Mouse (Mus musculus): ENCODE measurements at regions not wholly inside any gene's neighbourhood (a gene's known extent, or its start where the extent isn't known, plus 50 kb on each side); places are given as distances from the start of the nearest gene placed in this dataset.
"Not testable (repeated sequence)": the region's sequence is repeated elsewhere in the genome, so short reads cannot be mapped to it uniquely, and the experiment has no call there.

DNA sequence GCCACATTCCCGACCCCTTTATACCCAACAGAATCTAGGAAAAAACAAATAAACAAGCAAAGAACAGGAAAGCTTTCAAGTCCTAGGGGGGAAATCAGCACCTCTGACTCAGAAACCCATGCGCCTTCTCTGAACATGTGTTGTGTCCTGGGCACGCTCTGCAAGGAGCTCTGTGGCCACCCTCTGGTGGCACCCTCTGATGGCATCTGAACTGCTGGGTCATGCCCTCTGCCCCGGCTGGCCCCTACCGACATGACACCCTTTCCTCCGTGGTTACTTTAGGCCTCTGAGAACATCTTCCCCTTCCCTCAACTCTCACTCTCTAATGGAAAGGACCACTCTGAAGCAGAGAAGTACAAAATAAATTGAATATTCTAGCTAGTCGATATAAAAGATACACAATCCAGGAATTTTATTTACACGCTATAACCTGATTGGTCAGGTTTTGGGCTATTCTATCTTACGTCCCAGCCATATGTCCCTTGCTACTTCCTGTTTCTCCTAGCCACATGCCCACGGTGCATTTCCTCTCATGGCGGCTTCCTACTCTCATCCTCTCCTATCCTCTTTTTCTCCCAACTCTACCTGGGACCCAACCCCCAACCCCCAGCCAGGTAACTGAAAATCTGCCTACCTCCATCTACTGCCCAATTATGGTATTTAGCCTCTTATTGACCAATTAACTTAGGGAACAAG is 248.5 kb downstream of the Setd4 start:
- DNase-seq (ENCODE audit: extremely low spot score in 1 of 2, low spot score in 1 of 2), result no peak

DNA sequence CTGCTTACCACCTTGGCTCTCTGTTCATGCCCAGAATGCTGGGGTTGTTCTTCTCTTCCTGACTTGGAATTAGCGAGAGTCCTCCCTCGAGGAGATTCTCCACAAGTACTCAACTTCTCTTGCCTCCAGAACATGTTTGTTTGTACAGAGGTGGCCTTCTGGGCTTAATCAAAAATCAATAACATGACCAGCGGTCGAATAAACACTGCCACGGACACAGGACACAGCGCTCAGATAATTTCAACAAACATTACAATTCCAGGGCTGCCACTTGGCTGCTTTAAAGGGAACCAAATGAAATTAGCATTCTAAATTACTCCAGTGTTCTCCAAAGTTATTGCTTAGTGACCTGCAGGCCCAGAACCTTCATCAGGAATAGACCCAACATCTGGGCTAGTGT is 249.9 kb downstream of the Setd4 start:
- no peak for DNase-seq (ENCODE audit: extremely low spot score in 1 of 2, low spot score in 1 of 2)

DNA sequence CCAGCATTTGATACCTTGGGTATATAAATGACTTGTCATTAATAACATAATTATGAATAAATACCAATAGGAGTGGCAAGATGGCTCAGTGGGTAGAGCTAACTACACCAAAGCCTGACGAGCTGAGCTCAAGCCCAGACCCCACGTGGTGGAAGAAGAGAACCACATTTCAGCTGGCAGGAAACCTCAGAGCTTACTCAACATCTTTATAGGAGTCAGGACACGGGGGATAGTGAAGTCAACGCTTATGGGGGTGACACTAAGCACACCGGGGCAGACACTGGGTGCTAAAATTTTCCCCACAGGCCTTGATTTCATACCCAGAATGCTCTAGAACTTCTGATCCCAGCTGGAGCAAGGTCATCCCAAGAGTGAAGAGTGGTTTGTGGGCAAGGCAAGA is 259.3 kb downstream of the Setd4 start:
- no peak for DNase-seq (ENCODE audit: extremely low spot score in 1 of 2, low spot score in 1 of 2)

DNA sequence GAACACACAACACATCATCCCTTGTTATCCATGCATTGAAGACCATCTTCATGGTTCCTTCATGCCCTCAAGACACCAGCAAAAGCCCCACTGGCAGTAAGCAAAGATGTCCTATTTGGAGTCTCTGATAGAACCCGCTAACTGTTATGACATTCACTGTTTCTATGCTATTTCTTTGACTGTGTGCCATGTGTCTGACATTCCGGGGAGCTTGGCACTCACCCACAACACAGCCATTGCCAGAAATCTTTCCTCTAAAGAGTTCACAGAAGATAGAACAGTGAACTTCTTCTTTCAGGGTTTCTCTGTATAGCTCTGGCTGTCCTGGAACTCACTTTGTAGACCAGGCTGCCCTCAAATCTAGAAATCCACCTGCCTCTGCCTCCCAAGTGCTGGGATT is 261.2 kb downstream of the Setd4 start:
- peak in 1 of 2 experiments; percentile 40 for DNase-seq (ENCODE audit: extremely low spot score in 1 of 2, low spot score in 1 of 2)

DNA sequence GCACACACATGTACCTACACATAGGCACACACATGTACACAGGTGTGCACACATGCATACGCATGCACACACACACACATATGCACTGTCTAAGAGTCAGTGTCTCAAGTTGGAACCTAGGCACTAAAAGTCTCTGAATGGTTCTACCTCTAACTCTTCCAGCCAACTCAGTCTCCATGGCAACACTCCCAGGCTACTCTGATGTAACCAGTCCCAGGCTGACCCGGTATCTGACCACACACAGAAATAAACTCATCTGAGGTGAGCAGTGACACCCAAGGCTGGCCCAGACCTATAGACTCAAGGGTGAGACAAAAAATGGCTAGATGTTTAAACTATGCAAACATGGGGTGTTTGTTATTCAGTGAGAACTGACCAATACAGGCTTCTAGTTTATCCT is 262.1 kb downstream of the Setd4 start:
- DNase-seq (ENCODE audit: extremely low spot score in 1 of 2, low spot score in 1 of 2), result no peak

DNA sequence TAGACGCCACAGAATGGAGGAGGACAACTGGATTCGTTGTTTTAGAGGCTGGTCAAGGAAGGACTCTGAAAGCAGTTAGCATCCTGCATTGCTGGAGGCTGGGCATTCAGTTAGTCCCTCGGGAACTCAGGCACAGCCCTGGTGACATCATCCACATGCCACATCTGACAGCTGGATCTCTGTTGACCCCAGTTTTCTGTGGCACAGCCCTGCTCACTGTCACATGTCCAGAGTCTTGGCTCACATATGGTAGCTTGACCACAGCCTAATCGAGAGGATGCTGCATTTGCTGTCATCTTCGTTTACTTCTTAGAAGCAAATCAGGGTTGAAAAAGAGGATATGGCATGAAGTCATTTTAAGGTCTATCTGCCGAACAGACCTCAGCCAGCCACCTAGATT is 265.1 kb downstream of the Setd4 start:
- no peak for DNase-seq (ENCODE audit: extremely low spot score in 1 of 2, low spot score in 1 of 2)

DNA sequence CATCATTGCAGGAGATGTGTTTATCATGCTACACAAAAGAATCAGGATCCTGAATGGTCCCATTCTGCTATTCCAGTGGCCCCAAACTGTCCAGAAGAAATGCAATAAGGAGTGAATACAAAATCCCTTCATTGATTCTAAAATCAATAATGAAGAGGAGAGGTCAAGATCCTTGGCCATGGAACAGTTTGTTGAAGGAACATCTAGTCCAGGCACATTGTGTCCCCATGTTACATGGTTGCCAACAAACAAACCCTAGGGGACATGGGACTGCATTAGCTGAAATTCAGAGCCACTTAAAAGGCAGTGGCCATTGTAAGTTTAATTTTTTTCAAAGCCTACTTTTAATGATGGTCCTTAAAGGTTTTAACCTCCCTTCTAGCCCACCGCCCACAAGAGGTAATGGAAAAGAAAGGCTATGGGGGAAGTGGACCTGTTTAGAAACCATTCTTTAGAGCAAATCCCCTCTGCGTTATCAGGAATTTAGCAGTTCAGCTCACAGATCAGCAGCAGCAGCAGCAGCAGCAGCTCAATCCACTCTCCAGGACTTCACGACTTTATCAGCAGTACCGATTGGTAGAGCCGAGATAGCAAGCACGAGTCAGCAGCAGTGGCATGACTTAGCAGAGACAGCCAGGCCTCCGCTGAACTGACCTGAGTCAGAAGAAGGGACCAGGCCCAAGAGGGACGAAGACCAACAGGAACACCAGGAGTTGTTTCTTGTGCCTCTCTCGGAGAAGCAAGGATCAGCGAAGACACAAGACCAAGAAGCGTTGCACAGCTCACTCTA is 268.3 kb downstream of the Setd4 start:
- no peak for DNase-seq (ENCODE audit: extremely low spot score in 1 of 2, low spot score in 1 of 2)

DNA sequence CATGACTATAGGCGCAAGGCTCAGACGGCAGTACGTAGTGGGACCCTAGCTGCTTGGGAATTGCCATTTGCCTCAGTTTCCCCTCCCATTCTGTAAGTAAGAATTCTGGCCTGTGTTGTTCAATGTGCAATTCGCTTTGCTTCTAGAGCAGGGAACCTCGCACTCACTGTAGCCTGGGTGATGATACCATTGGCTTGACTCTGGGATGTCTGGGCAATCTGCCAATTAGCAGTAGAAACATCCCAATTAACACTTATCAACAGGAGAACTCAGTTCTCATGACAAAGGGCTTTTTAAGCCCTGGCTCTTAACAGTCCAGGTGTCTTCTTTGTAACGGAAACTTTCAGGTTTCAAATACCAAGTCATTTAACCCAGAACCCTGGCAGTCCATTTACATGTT is 270.2 kb downstream of the Setd4 start:
- no peak for DNase-seq (ENCODE audit: extremely low spot score in 1 of 2, low spot score in 1 of 2)

DNA sequence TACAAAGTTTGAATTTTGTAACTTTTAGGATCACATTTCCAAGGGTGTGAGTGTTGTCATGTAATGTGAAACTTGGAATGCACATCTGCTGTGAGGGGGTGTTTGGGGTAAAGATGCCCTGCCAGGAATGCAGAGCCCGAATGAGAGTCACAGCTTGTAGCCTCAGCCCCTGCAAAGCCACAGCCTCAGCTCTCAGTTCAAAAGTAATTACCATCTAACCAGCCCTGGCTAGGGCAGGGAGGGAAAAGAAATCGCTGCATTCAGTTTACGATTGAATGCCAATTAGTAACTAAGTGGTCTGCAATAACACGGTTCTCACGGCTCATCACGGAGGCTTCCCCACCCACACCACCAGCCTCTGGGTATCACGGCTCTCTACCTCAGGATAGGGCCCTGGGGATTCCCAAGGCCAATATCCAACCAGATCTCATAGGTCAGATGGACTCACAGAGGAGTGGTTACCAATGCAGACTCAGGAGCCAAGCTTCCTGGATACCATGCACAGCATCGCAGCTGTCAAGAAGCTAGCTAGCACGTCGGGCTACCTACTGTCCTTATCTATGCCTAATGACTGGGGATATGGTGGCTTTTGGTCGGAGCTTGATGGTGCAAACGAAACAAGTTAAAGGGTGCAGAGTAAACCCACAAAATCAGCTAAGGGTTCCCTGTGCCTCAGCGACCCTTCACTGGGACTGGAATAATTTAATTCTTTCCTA is 275.0 kb downstream of the Setd4 start:
- DNase-seq (ENCODE audit: extremely low spot score in 1 of 2, low spot score in 1 of 2), result peak in 1 of 2 experiments; percentile 13

DNA sequence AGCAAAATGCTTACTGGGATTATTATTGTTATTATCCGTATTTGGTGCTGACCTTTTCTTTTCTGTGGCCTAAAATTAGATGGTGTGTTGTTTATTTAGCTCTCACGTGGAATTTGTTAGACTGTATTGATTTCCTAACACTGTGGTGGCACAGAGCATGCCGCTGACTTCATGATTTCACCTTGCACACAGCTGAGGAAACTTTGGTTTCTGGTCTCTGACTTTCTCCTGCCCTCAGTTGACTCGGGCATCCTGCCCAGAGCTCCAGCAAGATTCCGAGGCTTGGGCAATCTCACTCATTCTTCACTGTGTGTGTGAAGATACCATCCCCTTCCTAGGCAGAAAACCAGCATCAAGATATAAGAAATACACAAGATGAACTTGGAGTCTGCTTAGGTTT is 279.0 kb downstream of the Setd4 start:
- no peak for DNase-seq (ENCODE audit: extremely low spot score in 1 of 2, low spot score in 1 of 2)

DNA sequence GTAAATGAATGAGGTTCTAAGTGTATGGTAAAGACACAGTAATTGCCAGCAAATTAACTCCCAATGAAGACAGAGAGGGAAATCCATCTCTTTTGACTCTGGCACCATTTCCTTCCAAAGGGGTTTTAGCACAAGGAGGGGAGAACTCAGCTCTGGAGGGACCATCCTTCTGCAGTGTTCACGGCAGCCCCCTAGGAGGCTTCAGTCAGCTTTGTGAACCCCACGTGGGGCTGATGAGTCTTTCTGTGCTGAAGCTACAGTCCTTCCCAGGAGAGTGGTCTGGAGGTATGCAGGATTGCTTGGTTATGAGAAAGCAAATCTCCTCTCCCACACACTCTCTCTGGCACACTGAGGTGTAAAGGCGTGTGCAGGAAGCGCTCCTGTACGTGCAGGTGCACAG is 280.7 kb downstream of the Setd4 start:
- no peak for DNase-seq (ENCODE audit: extremely low spot score in 1 of 2, low spot score in 1 of 2)

DNA sequence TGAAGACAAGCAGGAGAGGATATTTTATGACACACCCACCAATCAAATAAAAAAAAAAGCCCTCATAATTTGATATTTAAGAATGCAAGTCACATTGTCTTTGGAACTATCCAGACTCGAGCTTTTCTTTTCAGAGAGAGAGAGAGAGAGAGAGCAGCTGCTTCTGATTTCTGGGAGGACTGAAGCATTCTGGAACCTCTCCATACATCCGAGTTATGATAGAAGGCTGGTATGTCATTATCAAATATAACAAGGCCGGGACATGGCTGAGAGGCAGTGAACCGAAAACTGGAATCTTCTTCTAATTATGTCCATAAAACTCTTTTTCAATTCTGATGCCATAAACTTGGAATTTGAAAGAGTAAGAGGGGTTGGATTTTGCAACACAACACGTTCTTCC is 284.3 kb downstream of the Setd4 start:
- DNase-seq (ENCODE audit: extremely low spot score in 1 of 2, low spot score in 1 of 2), result no peak

DNA sequence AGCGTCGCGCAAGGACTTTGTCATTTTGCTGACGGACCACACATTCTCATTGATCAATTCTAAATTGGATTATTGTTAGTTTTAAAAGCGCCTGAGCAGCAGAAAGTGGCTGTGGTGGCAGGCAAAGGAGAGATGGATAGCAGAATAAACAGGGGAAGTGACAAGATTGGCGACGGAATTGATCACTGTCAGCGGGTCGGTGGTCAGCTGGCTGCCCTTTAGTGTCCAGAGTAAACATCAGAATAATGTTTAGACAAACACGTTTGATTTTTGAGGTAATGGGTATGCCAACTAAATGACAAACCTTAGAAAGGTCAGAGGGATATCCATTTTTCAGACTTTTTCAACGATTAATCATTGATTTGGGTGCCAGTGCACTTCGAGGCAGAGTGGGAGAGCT is 292.2 kb downstream of the Setd4 start:
- DNase-seq (ENCODE audit: extremely low spot score in 1 of 2, low spot score in 1 of 2), result no peak

DNA sequence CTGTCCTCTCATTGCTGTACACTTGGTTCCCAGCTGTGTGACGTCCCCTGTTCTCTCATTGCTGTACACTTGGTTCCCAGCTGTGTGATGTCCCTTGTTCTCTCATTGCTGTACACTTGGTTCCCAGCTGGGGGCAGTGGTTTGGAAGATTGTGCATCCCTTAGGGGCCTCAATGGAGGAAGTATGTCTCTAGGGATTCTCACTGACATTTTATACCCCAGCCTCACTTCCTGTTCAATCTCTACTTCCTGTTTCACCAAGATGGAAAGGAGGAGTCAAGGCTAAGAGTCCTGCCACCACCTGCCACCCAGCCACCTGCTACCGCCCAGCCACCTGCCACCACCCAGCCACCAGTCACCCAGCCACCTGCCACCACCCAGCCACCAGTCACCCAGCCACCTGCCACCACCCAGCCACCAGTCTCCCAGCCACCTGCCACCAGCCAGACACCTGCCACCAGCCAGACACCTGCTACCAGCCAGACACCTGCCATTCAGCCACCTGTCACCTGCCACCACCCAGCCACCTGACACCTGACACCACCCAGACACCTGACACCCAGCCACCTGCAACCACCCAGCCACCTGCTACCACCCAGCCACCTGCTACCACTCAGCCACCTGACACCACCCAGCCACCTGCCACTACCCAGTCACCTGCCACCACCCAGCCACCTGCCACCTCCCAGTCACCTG is 295.1 kb downstream of the Setd4 start:
- no peak for DNase-seq (ENCODE audit: extremely low spot score in 1 of 2, low spot score in 1 of 2)

DNA sequence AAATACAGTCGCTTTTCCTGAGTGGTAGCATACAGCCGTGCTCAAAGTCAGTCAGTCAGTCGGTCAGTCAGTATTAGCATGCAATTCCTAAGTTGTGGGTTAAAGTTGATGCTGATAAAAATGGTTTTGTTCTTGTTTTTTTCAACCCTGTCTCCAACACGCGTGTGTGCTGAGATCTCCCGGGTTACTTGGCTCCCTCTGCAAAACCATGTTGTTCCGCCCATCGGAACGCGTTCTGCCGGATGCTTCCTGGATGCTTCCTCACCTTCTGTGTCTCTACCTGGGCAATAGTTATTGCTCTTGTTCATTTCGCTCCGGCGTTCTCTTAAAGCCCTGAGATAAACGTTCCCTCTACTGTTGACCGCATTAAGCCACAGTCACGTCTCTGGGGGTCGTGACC is 296.9 kb downstream of the Setd4 start:
- no peak for DNase-seq (ENCODE audit: extremely low spot score in 1 of 2, low spot score in 1 of 2)

DNA sequence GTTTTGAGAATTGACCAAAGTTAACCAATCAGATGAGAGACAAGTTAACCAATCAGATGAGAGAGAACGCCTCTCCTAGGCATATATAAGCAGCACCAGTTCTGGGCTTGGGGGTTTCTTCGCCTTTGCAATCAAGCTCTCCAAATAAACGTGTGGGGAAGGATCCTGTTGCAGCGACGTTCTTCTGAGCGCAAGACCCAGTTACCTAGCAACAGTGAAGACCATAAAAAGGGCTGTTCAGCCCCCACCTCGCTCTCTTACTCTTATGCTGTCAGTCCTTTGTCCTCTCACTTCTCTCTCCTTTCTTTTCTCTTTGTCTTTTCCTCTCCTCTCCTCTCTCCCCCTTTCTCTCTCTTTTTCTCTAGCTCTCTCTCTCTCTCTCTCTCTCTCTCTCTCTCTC is 297.7 kb downstream of the Setd4 start:
- not testable (repeated sequence) for DNase-seq (ENCODE audit: extremely low spot score in 1 of 2, low spot score in 1 of 2)

DNA sequence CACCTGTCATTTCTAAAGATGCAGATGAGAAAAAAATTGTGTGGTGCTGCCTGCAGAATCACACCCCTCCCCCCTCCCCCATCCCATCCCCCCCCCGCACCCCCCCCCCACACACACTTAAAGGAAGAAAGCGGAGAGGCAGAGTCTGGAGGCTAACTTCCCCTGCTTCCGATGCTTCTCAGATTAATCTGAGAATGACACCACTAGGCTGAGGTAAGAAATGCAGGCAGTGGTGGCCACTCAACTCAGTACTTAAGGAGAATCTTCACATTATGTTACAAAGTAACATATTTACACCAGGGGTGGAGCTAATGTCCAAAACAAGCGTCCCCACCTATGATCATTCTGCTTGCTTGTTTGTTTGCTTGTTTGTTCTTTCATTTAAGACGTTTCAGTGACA is 309.4 kb downstream of the Setd4 start:
- no peak for DNase-seq (ENCODE audit: extremely low spot score in 1 of 2, low spot score in 1 of 2)

DNA sequence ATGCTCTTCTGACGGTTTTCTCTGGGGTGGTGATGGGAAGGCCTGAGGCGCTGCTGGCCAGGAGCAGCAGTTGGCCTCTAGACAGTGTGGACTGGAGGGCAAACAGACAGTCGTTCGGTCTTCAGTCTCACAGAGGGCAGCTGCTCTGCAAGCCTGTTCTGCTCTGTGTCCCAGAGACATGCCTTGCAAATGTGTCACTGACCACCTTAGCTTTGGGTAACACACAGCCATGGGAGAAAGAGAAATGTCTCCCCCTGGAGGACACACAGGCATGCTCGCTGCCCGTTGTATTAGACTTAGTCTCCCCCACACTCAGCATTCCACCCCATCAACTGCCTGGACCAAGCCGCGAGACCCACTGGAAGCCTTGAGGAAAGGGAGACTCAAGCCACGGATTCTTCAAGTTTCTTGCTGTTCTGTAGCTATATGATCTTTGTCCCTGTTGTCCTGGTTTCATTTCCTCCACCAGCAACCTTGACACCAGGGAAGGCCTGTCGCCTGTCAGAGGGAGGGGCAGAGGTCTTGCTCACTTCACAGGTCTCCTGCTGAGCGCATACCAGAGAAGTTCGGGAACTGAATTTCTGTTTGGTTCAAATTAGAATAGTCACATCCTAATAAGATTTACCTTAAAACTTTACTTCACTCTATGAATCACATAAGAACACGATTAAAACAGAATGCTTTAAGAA is 310.8 kb downstream of the Setd4 start:
- peak; percentile 21 to 86 for DNase-seq (ENCODE audit: extremely low spot score in 1 of 2, low spot score in 1 of 2)

DNA sequence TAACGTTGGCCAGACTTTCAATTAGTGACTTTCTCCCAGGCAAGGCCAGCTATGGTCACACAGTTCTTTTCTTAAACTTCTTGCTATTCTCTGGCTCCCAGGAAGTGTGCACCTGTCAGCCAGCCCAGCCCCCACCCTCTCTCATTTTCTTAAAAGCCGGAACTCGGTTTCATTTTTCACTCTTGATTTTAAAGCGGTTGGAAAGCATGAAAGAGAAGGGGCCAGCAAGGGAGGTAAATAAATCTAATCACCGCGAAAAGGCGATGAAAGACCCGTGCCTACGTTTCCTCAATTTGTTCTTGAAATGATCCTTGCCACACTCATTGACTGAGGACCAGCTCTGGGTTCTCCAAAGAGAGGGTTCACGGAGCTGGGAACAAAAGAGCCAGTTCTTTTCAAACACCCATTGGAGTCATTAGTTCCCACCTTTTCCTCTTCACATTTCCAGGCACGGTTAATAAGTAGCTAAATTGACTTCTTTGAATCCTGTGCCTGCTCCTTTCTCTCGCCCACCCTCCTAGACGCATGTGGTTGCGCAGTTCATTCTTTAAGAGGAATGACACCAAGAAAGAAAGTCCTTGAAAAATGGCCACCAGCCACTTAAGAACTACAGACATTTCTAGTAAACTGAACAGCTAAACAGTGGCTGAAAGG is 311.6 kb downstream of the Setd4 start:
- DNase-seq (ENCODE audit: extremely low spot score in 1 of 2, low spot score in 1 of 2), result no peak

DNA sequence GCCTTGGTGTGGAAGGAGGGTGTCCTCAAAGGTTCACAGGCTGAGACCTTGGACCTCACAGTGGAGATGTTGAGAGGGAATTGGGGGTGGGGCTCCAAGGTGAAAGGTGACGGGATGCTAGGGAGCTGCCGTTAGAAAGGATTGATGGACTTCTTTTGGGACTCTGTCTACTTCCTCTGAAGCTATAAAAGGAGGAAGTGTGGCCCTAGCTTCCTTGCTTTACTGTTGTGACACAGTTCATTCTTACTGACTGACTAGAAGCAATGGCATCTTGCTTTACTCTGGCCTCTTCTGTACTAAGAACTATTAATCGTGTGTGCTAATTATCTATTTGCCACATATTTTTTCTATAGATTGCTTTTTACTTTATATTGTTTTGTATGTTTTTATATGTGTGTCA is 315.8 kb downstream of the Setd4 start:
- DNase-seq (ENCODE audit: extremely low spot score in 1 of 2, low spot score in 1 of 2), result no peak
